Mouse (Mus musculus): Measurements from ENCODE around the gene Mcm3ap. TPM values are rescaled to one million over a fixed set of nuclear protein-coding genes. Genes with fewer than 3 reads are reported as not detected.

Mcm3ap gene
- total RNA-seq, 2 experiments from 2014 or later, result 57.1 to 58.0 TPM

DNA sequence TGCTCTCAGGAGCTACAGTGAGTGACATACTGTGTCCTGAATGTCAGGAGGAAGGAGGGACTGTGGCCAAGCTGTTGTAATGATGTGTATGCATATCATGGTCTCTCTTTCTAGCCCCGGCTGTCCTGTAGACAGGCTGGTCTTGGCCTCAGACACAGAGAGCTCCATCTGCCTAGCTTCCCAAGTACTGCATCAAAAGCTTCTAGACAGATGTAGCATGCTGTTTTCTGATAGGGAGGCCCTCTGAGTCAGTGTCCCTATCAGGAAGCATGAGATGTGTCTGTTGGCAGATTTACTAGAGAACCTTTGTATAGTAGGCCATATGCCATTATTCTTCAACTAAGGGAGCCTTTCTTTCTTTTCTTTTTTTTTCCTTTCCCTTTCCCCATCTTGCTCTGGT, 24.8 kb downstream of the Mcm3ap start:
- DNase-seq (ENCODE audit: low spot score in 2 of 2), result peak in 1 of 2 experiments; percentile 16

DNA sequence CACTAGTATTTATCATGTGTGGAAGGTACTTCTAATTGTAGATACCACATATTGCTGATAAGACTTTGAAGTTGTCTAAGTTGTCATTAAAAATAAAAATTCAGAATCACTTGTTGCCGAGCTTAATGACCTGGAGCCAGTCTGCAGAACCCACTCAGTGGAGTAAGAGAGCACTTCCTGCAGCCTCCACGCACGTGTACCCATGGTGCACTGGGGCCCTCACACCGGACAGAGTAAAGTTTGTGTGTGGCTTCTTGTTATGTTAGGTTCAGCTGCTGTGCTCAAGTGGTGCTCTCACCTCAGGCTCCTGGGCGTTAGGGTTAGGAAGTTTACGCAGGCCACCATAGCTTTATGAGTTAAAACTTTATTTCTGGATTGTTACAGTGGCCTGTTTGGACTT, 26.8 kb downstream of the Mcm3ap start:
- no peak for DNase-seq (ENCODE audit: low spot score in 2 of 2)

DNA sequence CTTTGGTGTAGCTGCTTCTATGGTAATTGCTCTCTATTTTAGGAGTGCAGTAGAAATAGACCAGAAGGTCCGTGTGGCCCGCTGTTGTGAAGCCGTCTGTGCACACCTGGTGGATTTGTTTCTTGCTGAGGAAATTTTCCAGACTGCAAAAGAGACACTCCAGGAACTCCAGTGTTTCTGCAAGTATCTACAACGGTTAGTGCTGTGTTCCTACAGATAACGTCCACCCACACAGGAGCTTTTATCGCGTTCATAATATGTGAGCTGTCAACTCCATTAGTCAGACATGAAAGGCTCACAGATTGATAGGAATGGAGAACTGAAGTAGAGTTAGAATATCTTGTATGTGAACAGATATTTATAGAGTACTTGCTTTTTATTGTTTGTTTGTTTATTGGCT, 27.6 kb downstream of the Mcm3ap start:
- DNase-seq (ENCODE audit: low spot score in 2 of 2), result peak; percentile 3 to 41

DNA sequence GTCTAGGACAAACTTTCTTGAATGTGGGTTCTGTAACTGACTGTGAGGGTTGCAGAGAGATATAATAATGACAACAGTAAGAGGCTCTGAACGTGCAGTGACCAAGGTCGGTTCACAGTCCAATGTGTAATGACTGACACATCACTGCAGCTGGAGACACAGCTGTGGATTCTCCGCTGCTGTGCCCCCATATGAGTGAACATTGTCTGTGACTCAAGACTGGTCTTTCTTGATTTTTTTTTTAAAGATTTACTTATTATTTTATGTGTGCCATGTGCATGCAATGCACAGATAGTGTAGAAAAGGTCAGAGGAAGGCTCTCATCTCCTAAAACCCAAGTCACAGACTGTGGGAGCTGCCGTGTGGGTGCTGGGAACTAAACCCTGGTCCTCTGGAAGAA, 28.8 kb downstream of the Mcm3ap start:
- DNase-seq (ENCODE audit: low spot score in 2 of 2), result no peak

DNA sequence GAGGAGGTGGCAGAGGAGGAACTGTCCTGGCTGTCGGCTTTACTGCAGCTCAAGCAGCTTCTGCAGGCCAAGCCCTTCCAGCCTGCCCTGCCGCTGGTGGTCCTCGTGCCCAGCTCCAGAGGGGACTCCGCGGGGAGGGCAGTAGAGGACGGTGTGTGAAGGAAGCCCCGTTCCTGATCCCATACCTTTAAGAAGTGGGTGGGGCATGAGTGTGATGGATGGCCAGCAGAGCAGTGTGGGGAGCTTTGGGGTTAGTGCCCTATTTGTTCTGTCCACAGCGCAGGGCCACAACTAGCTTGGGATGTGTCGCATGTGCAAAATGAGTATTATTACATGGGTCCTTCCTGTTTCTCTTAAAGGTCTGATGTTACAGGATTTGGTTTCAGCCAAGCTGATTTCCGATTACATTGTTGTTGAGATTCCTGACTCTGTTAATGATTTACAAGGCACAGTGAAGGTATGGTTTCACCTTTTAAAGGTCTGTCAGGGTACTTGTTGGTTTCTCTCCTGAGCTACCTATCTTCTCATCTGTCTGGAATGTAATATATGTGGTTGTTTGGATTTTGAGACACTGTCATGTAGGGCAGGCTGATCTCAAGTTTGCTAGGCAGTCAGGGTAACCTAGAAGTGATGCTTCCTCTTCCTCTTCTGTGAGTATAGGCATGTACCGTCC, 35.7 kb downstream of the Mcm3ap start:
- DNase-seq (ENCODE audit: low spot score in 2 of 2), result no peak

DNA sequence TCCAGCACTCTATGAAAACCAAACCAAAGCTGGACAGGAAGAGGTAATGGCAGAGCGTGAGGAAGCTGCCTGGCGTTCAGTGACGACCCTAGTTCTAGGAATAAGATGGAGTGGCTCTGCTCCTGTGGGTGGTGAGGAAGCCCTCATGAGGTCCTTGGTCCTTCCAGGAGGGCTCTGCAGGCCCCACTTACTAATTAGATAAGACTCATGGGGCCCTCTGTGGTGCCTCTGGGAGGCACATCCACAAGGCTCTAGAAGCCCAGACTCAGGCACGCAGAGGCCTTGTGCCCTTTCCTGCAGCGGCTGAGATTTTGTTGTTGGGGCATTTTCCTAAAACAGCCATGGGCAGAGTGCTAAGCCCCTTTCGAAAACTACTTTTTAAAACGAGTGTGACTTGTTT, 37.1 kb downstream of the Mcm3ap start:
- DNase-seq (ENCODE audit: low spot score in 2 of 2), result no peak

DNA sequence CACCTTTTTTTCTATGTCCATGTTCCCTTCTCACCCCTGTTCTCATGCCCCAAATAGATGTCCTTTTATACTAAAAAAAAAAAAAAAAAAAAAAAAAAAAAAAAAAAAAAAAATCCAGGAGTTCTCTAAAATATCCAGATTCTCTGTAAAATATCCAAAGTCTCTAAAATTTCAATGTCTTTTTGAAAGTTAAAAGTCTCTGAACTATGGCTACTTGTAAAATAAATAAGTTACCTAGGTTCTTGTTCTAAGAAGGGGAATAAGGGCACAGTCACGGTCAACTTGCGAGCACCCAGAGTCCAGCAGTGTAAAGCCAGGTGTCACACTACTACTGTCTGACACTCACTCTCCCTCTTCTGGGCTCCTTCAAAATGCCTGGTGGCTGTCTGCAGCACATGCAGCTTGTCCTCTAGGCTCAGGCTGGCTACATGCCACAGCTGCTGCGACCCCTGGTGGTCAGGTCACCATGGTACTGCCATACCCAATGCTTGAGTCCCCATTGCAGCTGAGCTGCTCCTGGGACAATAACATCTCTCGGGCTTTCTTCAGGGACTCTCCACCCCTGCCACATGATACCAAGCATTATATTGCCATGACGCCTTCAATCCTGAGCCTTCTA, 44.3 kb downstream of the Mcm3ap start:
- peak in 1 of 2 experiments; percentile 19 for DNase-seq (ENCODE audit: low spot score in 2 of 2)

DNA sequence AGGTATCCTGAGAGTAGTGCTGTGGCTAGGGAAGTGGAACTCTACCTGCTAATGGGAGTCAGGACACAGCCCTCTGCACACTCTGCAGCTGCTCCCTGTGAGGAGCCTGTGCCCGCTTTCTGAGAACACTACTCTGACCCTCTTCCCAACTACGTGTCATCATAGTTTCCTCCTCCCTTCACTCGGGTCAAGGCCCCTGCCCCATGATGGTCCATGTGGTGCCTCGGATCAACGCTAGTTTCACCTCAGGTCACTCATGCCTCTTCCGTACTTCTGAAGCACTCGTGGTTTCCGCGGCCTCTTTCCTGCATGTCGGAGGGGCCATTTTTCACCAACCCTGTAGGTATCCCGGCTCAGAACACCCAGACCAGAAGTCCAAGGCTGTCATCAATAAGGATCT, 62.2 kb downstream of the Mcm3ap start:
- DNase-seq (ENCODE audit: low spot score in 2 of 2), result no peak

DNA sequence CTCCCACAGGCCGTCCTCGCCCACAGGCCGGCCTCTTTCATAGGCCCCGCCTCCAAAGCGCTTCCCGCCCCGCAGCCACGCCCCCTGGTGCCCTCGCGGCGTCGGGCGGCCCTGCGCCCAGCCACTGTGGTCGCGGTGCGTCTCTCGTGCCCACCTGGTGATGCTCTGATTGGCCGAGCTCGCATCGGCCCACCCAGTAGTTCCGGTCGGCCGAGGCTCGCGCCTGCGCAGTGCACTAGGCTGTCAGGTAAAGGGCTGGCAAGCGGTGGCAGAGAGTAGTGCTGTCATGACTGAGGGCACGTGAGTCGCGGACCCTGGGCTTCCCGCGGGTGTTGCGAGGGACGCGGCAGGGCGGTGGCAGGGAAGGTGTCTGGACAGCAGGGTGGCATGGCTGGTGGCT, 62.6 kb downstream of the Mcm3ap start, which contains the start of gene Lss:
Lss (plus strand) TSS at position 214 of the 400 bp plus-strand sequence.
- peak; percentile 97 to 98 for DNase-seq (ENCODE audit: low spot score in 2 of 2)

DNA sequence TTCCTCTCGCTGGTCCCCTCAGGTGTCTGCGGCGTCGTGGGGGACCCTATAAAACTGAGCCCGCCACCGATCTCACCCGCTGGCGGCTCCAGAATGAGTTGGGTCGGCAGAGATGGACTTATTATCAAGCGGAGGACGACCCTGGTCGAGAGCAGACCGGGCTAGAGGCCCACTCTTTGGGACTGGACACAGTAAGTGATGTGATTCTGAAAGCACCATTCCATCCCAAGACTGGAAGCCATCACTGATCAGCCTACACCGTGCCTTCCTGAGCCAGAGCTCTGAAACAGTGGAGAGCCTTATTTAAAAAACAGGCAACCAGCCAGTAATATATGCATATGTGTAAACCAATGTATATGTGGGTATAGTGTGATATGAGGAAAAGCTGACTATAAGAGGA, 63.1 kb downstream of the Mcm3ap start:
- no peak for DNase-seq (ENCODE audit: low spot score in 2 of 2)

DNA sequence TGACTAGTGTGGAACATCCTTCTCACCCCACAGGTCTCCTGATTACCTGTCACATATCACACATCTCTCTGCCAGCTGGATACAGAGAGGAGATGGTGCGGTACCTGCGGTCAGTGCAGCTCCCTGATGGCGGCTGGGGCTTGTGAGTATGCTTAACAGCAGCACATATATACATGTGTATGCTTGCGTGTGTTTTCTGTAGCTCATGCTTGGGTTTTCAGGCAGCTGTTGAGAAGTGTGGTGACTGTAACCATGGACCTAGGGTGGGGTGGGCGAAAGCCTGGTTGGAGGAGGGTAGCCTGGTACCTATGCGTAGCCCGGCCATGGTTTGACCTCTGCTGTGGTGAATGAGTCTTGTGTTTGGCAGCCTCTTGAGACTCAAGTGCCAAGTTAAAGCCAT, 66.8 kb downstream of the Mcm3ap start:
- no peak for DNase-seq (ENCODE audit: low spot score in 2 of 2)

DNA sequence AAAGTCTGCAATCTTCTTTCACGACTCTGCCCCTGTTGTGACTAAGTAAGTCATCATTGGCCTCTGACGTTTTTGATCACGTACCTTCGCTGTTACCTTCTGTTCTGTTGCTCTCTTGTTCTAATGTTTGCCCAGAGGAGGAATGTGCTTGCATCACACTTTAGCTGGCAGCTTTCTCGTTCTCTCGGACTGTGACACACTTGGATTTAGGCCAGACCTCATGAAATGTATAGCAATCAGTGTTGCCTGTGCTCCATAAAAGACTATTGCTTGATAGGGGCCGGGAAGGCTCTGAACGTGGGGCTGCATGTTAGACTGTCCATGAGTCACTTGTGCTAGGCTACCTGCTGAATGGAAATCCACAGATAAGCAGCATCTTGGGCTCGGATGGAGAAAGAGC, 68.9 kb downstream of the Mcm3ap start:
- DNase-seq (ENCODE audit: low spot score in 2 of 2), result no peak

DNA sequence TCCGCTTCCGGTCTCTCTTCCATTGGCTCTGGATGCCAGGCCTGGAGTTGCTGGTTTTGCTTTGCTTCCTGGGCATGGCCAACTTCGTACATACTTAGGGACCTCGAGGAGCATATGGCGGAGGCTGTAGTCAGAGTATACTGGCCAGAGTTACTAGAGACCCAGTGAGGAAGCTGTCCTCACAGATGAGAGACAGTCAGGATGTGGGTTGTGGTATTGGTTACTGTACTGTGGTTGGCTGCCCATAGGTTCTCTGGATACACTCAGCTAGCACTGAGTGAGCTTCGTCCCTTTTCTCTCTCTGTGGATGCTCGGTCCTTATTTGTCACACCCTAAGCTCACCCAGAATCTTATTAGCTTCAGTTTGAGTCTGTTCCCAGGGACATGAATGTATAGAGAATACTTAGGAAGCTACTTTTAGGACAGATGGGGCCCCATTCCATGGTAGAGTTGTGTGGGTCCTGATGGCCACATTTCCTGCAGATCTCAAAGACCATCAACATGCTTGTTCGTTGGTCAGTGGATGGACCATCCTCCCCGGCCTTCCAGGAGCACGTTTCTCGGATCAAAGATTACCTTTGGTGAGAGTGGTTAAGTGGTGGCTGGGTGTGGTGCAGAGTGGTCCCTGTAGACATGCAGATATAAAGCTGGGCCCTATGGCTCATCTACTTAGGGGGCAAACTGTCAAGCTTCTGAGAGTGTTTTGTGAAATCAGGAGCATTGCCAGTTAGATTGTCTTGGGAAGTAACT, 72.8 kb downstream of the Mcm3ap start:
- DNase-seq (ENCODE audit: low spot score in 2 of 2), result no peak

DNA sequence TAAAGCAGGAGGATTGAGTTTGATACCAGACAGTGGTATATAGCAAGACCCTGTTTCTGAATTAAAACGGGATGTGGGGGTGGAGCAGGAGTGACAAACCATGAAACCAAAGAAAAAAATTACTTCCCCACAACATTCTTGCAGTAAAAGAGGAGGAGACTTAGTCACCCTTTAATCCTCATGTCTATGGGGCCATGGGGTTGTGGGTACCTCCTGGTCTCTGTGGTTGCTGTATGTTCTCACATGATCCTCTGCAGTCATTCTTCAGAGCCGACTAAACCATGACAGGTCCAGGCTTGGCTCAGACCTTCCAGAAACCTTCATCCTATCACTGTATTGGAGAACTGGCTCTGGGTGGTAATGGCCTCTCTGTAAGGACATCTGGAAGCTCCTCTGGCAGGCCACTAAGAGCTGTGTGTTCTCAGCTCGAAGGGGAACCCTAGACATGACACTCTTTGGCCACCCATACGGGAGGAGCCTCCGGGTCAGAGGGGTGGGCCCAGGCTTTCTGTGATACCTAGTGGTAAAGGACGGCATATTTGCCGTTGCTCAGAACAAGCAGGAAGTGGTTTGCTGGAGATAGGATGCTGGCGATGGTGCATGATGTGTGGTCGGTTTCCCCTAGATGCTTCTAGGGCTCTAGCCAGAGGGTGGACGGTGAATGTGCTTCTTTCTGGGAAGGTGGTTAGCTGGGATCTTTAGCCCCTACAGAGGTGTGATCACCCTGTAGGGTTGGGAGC, 74.1 kb downstream of the Mcm3ap start:
- no peak for DNase-seq (ENCODE audit: low spot score in 2 of 2)

DNA sequence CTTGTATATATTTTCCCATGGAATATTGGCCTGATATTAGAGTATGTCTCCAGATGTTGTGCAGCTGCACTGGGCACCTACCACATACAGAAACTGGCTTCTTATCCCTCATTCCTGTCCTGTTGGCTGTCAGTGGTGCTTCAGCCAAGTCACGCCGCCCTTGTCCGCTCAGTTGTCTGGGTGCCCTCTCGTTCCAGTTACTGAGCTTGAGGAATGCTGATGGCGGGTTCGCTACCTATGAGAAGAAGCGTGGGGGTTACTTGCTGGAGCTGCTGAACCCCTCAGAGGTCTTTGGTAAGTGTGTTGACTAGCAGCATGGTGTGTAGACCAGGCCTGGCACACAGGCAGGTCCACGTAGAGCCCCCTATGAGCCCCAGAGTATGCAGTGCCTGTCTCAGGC, 77.8 kb downstream of the Mcm3ap start:
- DNase-seq (ENCODE audit: low spot score in 2 of 2), result no peak

DNA sequence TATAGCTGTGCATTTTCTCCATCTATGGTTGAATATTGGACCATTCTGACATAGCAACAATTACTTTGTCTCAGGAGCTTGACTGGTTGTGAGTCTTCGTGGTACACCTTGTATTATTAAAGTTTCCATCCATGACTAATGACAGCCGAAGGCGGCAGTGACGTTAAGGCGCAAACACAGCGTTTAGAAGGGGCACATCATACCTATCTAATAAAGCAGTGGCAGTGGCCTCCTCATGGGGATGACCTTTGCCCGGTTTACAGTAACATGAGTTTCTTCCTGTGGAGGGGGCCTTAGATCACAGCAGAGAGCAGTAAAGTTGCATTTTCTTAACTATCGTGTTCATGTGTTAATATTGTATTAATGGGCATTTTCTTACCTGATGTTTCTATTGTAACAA, 79.5 kb downstream of the Mcm3ap start:
- DNase-seq (ENCODE audit: low spot score in 2 of 2), result no peak

DNA sequence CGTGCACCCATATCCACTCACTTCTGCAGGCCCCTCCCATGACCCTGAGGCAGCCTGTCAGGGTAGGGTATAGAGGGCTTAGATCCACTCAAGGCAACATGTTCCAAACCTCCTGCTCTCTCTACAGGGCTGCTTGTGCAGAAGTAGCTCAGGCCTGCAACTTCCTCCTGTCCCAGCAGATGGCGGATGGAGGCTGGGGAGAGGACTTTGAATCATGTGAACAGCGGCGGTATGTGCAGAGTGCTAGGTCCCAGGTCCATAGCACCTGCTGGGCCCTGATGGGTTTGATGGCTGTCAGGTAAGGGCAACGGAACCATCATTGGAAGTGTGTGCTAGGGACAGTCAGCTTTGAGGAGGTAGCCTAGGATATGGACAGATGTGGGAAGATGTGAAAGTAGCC, 81.7 kb downstream of the Mcm3ap start:
- peak in 1 of 2 experiments; percentile 10 for DNase-seq (ENCODE audit: low spot score in 2 of 2)

DNA sequence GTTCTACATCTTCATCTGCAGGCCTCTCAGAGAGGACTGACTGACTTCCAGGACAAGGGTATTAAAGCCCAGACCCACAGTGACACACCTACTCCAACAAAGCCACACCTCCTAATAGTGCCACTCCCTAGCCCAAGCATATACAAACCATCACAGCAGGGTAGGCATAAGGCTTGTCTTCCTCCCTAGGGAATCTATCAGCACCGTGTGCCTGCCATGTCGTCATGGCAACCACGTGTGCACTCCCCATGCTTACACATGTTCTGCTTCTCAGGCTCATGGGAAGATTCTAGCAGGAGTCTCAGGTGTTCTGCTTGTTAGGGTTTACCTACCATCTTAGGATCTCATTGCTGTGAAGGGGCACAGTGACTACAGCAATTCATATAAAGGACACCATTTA, 82.8 kb downstream of the Mcm3ap start:
- DNase-seq (ENCODE audit: low spot score in 2 of 2), result no peak

DNA sequence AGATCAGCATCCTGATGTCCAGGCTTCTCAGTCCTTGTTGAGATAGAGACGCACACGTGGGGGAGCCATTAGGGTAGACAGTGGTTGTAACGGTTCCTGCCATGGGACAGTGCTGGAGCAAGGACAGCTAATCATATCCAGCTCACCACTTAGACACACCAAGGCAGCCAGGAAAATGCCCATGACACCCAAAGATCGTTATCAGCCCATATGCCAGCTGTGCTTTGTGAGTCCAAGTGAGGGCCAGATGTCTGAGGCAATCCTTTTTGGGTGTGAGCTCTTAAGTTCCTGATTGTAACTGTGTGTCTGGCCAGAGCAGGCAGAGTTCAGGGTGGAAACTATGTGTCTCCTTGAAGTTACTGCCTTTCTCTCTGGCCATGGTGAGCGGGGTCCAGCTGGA, 85.3 kb downstream of the Mcm3ap start:
- DNase-seq (ENCODE audit: low spot score in 2 of 2), result no peak

DNA sequence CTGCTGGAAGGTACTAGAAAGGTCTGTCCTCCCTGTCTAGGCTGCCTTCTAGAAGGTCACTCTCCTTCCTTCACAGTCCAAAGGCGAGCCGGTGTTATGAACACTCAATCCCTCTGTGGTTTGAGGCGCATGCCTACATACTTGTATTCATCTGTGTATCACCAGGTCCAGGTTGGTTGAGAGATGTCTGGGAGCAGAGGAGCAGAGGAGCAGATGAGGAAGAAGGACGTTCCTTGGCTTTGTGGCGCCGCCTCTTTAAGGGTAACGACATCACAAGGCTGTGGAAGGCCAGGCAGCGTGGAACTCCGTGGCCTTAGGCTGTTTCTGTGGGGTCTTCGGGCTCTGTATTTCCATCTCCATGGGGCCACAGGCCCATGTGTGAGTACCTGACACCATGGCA, 93.2 kb downstream of the Mcm3ap start, which contains the start of gene Spatc1l:
Spatc1l (plus strand) TSS at position 301 of the 400 bp plus-strand sequence.
- no peak for DNase-seq (ENCODE audit: low spot score in 2 of 2)

All from layer of hippocampus, adult 18-20 months (tissue).